Mouse (Mus musculus): ENCODE results near the gene Elp4. TPM values are rescaled to one million over a fixed set of nuclear protein-coding genes. Genes with fewer than 3 reads are reported as not detected.

Elp4 gene
- polyA plus RNA-seq, 1 experiment: 7.0 TPM

GRCm38 (mm10) chr2:105688436-105689303 lies 215.7 kb downstream of the Elp4 start:
- Histone ChIP-seq H3K4me3 (ENCODE audit: insufficient read depth, poor library complexity, severe bottlenecking) (no peak overlapping the region), H3K27me3 (ENCODE audit: control insufficient read depth, insufficient read depth, insufficient read length) (no peaks in the 10 kb centered on the region), H3K79me3 (ENCODE audit: low read depth) (no peaks in the 10 kb centered on the region), H3K79me2 (ENCODE audit: control insufficient read depth, insufficient read depth) (no peaks in the 10 kb centered on the region), H3K36me3 (ENCODE audit: control insufficient read depth, insufficient read depth) (no peaks in the 10 kb centered on the region), H3ac (ENCODE audit: control insufficient read depth, insufficient read length, low read depth) (no peak overlapping the region)
- TF ChIP-seq CEBPB (IDR thresholded peaks at IDR 0.05; ENCODE audit: low read depth): no peak
- no peak for TF ChIP-seq USF1 (IDR thresholded peaks at IDR 0.05; ENCODE audit: low read depth)
- TF ChIP-seq MAX (IDR thresholded peaks at IDR 0.05): no peak
- TF ChIP-seq MYOD1 (IDR thresholded peaks at IDR 0.05; ENCODE audit: control insufficient read depth, insufficient read length, low read depth): no peak
- TF ChIP-seq FOSL1 (IDR thresholded peaks at IDR 0.05; ENCODE audit: insufficient read depth, low read length, poor library complexity, severe bottlenecking): no peak
- no peak for TF ChIP-seq CTCF (IDR thresholded peaks at IDR 0.05; ENCODE audit: control insufficient read depth, insufficient read depth, insufficient read length)

- no peaks in the 10 kb centered on the region for H3K79me2 ChIP-seq (ENCODE audit: control insufficient read depth, insufficient read depth)
- no peaks in the 10 kb centered on the region for H3K36me3 ChIP-seq (ENCODE audit: control insufficient read depth, insufficient read depth)
- H3K79me3 ChIP-seq (ENCODE audit: low read depth): no peaks in the 10 kb centered on the region
- TF ChIP-seq MAX (IDR thresholded peaks at IDR 0.05) (no peak), CEBPB (IDR thresholded peaks at IDR 0.05; ENCODE audit: low read depth) (no peak), MYOD1 (IDR thresholded peaks at IDR 0.05; ENCODE audit: control insufficient read depth, insufficient read length, low read depth) (no peak), FOSL1 (IDR thresholded peaks at IDR 0.05; ENCODE audit: insufficient read depth, low read length, poor library complexity, severe bottlenecking) (no peak), MYOG (IDR thresholded peaks at IDR 0.05; ENCODE audit: control insufficient read depth, extremely low read depth, insufficient read length) (no peak), CTCF (IDR thresholded peaks at IDR 0.05; ENCODE audit: control insufficient read depth, insufficient read depth, insufficient read length) (no peak)
- no peak overlapping the region for H3ac ChIP-seq (ENCODE audit: control insufficient read depth, insufficient read length, low read depth)
- no peaks in the 10 kb centered on the region for H3K27me3 ChIP-seq (ENCODE audit: control insufficient read depth, insufficient read depth, insufficient read length)
- H3K4me3 ChIP-seq (ENCODE audit: insufficient read depth, poor library complexity, severe bottlenecking): no peak overlapping the region
These were observed 216.4 kb downstream of the Elp4 start for GRCm38 (mm10) chr2:105688011-105688410.

DNA sequence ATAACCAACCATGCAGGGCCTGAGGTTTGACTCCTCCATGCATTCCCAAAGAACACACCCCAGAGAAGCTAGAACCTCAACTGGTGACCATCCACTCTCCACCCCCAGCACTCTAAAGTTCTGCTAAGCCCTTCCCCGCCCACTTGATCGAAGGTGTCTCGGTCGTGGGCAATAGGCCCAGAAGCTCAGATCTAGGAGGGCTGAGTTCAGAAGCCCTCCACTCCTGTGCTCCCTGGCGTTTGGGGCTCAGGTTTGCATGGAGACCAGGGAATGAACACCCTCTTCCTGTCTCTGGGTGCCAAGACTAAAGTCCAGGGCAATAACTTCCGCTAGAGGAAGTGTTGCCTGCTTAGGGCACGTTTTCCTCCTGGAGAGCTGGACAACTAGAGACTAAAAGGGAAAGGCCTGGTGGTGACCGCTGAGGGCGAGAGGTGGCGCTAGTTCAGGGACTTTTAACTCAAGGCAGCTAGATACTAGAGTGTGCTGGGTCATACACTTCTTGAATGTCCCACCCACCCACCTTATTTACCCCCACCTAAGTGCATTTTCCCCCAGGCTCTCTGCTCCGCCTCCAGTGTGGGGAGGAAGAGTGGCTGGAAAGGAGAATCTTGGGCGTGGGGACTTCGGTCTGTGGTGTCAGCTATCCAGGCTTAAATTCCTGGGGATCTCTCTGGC lies 216.9 kb downstream of the Elp4 start:
- no peaks in the 10 kb centered on the region for H3K79me3 ChIP-seq (ENCODE audit: low read depth)
- no peaks in the 10 kb centered on the region for H3K79me2 ChIP-seq (ENCODE audit: control insufficient read depth, insufficient read depth)
- H3K4me3 ChIP-seq (ENCODE audit: insufficient read depth, poor library complexity, severe bottlenecking): no peak overlapping the region
- no peak overlapping the region for H3ac ChIP-seq (ENCODE audit: control insufficient read depth, insufficient read length, low read depth)
- H3K36me3 ChIP-seq (ENCODE audit: control insufficient read depth, insufficient read depth): no peaks in the 10 kb centered on the region
- TF ChIP-seq MYOG (IDR thresholded peaks at IDR 0.05; ENCODE audit: control insufficient read depth, extremely low read depth, insufficient read length): no peak
- no peak for TF ChIP-seq CTCF (IDR thresholded peaks at IDR 0.05; ENCODE audit: control insufficient read depth, insufficient read depth, insufficient read length)
- no peak for TF ChIP-seq FOSL1 (IDR thresholded peaks at IDR 0.05; ENCODE audit: insufficient read depth, low read length, poor library complexity, severe bottlenecking)
- TF ChIP-seq MAX (IDR thresholded peaks at IDR 0.05): no peak
- TF ChIP-seq MYOD1 (IDR thresholded peaks at IDR 0.05; ENCODE audit: control insufficient read depth, insufficient read length, low read depth): no peak
- no peak for TF ChIP-seq USF1 (IDR thresholded peaks at IDR 0.05; ENCODE audit: low read depth)
- no peaks in the 10 kb centered on the region for H3K27me3 ChIP-seq (ENCODE audit: control insufficient read depth, insufficient read depth, insufficient read length)

GRCm38 (mm10) chr2:105686363-105687316 lies 217.7 kb downstream of the Elp4 start:
- TF ChIP-seq USF1 (IDR thresholded peaks at IDR 0.05; ENCODE audit: low read depth): no peak
- no peak for TF ChIP-seq CTCF (IDR thresholded peaks at IDR 0.05; ENCODE audit: control insufficient read depth, insufficient read depth, insufficient read length)
- no peak for TF ChIP-seq MYOD1 (IDR thresholded peaks at IDR 0.05; ENCODE audit: control insufficient read depth, insufficient read length, low read depth)
- no peak for TF ChIP-seq MYOG (IDR thresholded peaks at IDR 0.05; ENCODE audit: control insufficient read depth, extremely low read depth, insufficient read length)
- no peak for TF ChIP-seq CEBPB (IDR thresholded peaks at IDR 0.05; ENCODE audit: low read depth)
- TF ChIP-seq MAX (IDR thresholded peaks at IDR 0.05): no peak
- no peak for TF ChIP-seq FOSL1 (IDR thresholded peaks at IDR 0.05; ENCODE audit: insufficient read depth, low read length, poor library complexity, severe bottlenecking)
- Histone ChIP-seq H3K79me3 (ENCODE audit: low read depth) (no peaks in the 10 kb centered on the region), H3K36me3 (ENCODE audit: control insufficient read depth, insufficient read depth) (no peaks in the 10 kb centered on the region), H3K79me2 (ENCODE audit: control insufficient read depth, insufficient read depth) (no peaks in the 10 kb centered on the region), H3K4me3 (ENCODE audit: insufficient read depth, poor library complexity, severe bottlenecking) (no peak overlapping the region), H3ac (ENCODE audit: control insufficient read depth, insufficient read length, low read depth) (no peak overlapping the region), H3K27me3 (ENCODE audit: control insufficient read depth, insufficient read depth, insufficient read length) (no peaks in the 10 kb centered on the region)

GRCm38 (mm10) chr2:105685651-105686050 lies 218.7 kb downstream of the Elp4 start:
- no peaks in the 10 kb centered on the region for H3K36me3 ChIP-seq (ENCODE audit: control insufficient read depth, insufficient read depth)
- no peaks in the 10 kb centered on the region for H3K79me3 ChIP-seq (ENCODE audit: low read depth)
- H3K27me3 ChIP-seq (ENCODE audit: control insufficient read depth, insufficient read depth, insufficient read length): no peaks in the 10 kb centered on the region
- TF ChIP-seq MYOD1 (IDR thresholded peaks at IDR 0.05; ENCODE audit: control insufficient read depth, insufficient read length, low read depth) (no peak), MYOG (IDR thresholded peaks at IDR 0.05; ENCODE audit: control insufficient read depth, extremely low read depth, insufficient read length) (no peak), MAX (IDR thresholded peaks at IDR 0.05) (no peak), FOSL1 (IDR thresholded peaks at IDR 0.05; ENCODE audit: insufficient read depth, low read length, poor library complexity, severe bottlenecking) (no peak), CTCF (IDR thresholded peaks at IDR 0.05; ENCODE audit: control insufficient read depth, insufficient read depth, insufficient read length) (no peak), CEBPB (IDR thresholded peaks at IDR 0.05; ENCODE audit: low read depth) (no peak), USF1 (IDR thresholded peaks at IDR 0.05; ENCODE audit: low read depth) (no peak)
- H3K79me2 ChIP-seq (ENCODE audit: control insufficient read depth, insufficient read depth): no peaks in the 10 kb centered on the region
- no peak overlapping the region for H3K4me3 ChIP-seq (ENCODE audit: insufficient read depth, poor library complexity, severe bottlenecking)
- no peak overlapping the region for H3ac ChIP-seq (ENCODE audit: control insufficient read depth, insufficient read length, low read depth)
